Comparison of ENCODE assay signal across 9 mouse cellular contexts in the genomic region with DNA sequence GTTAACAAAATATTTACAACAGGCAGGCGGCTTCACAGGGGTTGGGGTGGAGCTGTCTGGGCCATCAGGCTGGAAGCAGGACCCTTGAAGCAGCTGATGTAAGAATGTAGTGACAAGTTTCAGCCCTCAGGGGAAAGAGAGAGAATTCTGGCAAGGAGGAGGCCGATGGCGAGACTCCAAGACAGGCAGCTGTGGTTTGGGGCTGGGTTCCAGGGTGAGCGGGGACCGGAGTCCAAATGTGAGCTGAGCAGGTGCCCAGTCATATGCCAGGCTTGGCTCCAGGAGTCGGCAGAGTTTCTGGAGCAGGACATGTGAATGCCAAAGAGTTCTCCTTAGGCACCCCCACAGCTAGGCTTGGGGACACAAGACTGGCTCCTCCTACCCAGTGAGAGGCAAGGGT.
A peak's percentile ranks its signal among the peaks of the same experiment; 100 is the strongest.
DNase-seq lines count a peak whose midpoint lies in the region; ATAC-seq and TF ChIP-seq lines count a peak whose summit lies in the region.
"Had no signal": no experiment of that assay in that cellular context is flagged by ENCODE, and none has a peak within 500 bp of the region (broad histone marks: within the 10 kb centered on the region; RNA-seq: fewer than 3 reads in every experiment).

No protein-coding gene starts in this region.

- H3K4me1 ChIP-seq in kidney, embryonic 14.5 days (ENCODE audit: control insufficient read depth, insufficient read depth, low read length): peaks cover 4% of the 10 kb centered on the region; the same call in 1 of the 2 replicates

- no peak overlapping the region for H3K4me2 ChIP-seq in kidney, embryonic 14.5 days (replicated peaks; ENCODE audit: low read depth, low read length)

- H3K27me3 ChIP-seq in kidney, embryonic 14.5 days (ENCODE audit: control insufficient read depth, insufficient read depth, low read length): no peaks in the 10 kb centered on the region

- no peak overlapping the region for H3K9ac ChIP-seq in kidney, embryonic 14.5 days (ENCODE audit: low read depth, low read length)

- no peaks in the 10 kb centered on the region for H3K9me3 ChIP-seq in kidney, embryonic 14.5 days (ENCODE audit: control insufficient read depth, low read length)

- peak; percentile 60 for DNase-seq in kidney, adult 11 months
- peak; percentile 30 for DNase-seq in brain, embryonic 18.5 days (ENCODE audit: low read depth, low spot score)
- DNase-seq in gastrocnemius, adult 2 months: peak; percentile 95
- DNase-seq in layer of hippocampus, adult 2 months (ENCODE audit: low spot score in 2 of 2): peak; percentile 66
- peak; percentile 56 for DNase-seq in lung, postnatal 25 days (ENCODE audit: low spot score)
- no peak for DNase-seq in thymus, postnatal 4 days
- DNase-seq in embryo, embryonic 9.5 days (ENCODE audit: extremely low spot score): no peak

- H3K36me3 ChIP-seq in kidney, embryonic 14.5 days (ENCODE audit: control insufficient read depth, insufficient read depth, low read length): no peaks in the 10 kb centered on the region
- H3K36me3 ChIP-seq: G1E had no signal

- ATAC-seq in kidney, embryonic 14.5 days (ENCODE audit: low FRiP score, low TSS enrichment): no peak

- no peak overlapping the region for H3K4me3 ChIP-seq in kidney, embryonic 14.5 days (ENCODE audit: low read length)
- H3K4me3 ChIP-seq in gastrocnemius, adult 2 months: no peak overlapping the region
- no peak overlapping the region for H3K4me3 ChIP-seq in layer of hippocampus, adult 2 months

- H3K27ac ChIP-seq in kidney, embryonic 14.5 days (ENCODE audit: low read depth, low read length): no peak overlapping the region
- H3K27ac ChIP-seq in gastrocnemius, adult 2 months: peak overlapping the region; percentile 85
- H3K27ac ChIP-seq in layer of hippocampus, adult 2 months: no peak overlapping the region

- TF ChIP-seq CTCF in gastrocnemius, adult 2 months (IDR thresholded peaks at IDR 0.05): 0 out of 2 replicates have a peak, but pooled peaks have one; percentile 2
- TF ChIP-seq CTCF in layer of hippocampus, adult 2 months (conservative IDR thresholded peaks at IDR 0.05): no peak

- 81% methylated on average over 6 of the region's 6 CpGs for WGBS in kidney, embryonic 14.5 days

- intact Hi-C loops in gastrocnemius, adult 2 months (cut with DNase I): loop anchor here (5.0 kb wide), 2 partner anchors 93 to 102 kb away; partner anchors contain the start of gene Tsc22d1

Comparison
In these comparisons a context has a peak if more than half of its experiments do, and no peak if none do; other contexts are left out.
1. DNase-seq: peak in kidney, adult 11 months (single experiment), brain, embryonic 18.5 days (single experiment), gastrocnemius, adult 2 months (single experiment), layer of hippocampus, adult 2 months (2 of 2) and lung, postnatal 25 days (single experiment); none in thymus, postnatal 4 days (single experiment) and embryo, embryonic 9.5 days (single experiment).